Mouse (Mus musculus) midbrain, embryonic 16.5 days (tissue): ENCODE results near the gene Ddx51. TPM values are rescaled to one million over a fixed set of nuclear protein-coding genes. Genes with fewer than 3 reads are reported as not detected.
A peak's percentile ranks its signal among the peaks of the same experiment; 100 is the strongest.

ENCODE experiments used
- ATAC-seq: fragments of 200-750 bp; cut with Nextera tagmentation; 2 replicates; pipeline ENCODE4 v1.8.0; 2017; ENCODE audit warnings: moderate TSS enrichment
- H3K27ac ChIP-seq: fragments of 300-500 bp; sonication (generic); 2 replicates; pipeline ENCODE4 v1.5.1; 2014; ENCODE audit warnings: mild to moderate bottlenecking, low read length, mixed read lengths
- H3K27me3 ChIP-seq: fragments of 300-500 bp; sonication (generic); 2 replicates; pipeline ENCODE4 v1.6.1; 2014; ENCODE audit warnings: low read depth, low read length, mixed read lengths; ENCODE audit not compliant: control insufficient read depth, insufficient read depth
- H3K36me3 ChIP-seq: fragments of 300-500 bp; sonication (generic); 2 replicates; pipeline ENCODE4 v1.6.1; 2014; ENCODE audit warnings: mild to moderate bottlenecking, low read length, moderate library complexity, mixed read lengths; ENCODE audit not compliant: control insufficient read depth, insufficient read depth
- H3K4me1 ChIP-seq: fragments of 300-500 bp; sonication (generic); 2 replicates; pipeline ENCODE4 v1.6.1; 2014; ENCODE audit warnings: mild to moderate bottlenecking, low read length, mixed read lengths; ENCODE audit not compliant: control insufficient read depth, insufficient read depth
- H3K4me2 ChIP-seq: fragments of 300-500 bp; sonication (generic); 2 replicates; pipeline ENCODE4 v1.6.1; 2014; ENCODE audit warnings: mild to moderate bottlenecking, low read length, mixed read lengths
- H3K4me3 ChIP-seq: fragments of 300-500 bp; sonication (generic); 2 replicates; pipeline ENCODE4 v1.5.1; 2014; ENCODE audit warnings: low read depth, mild to moderate bottlenecking, low read length, moderate library complexity, mixed read lengths
- H3K9ac ChIP-seq: fragments of 300-500 bp; sonication (generic); 2 replicates; pipeline ENCODE4 v1.6.1; 2014; ENCODE audit warnings: low read depth, low read length, mixed read lengths
- H3K9me3 ChIP-seq: fragments of 300-500 bp; sonication (generic); replicated peaks from 2 replicates; pipeline ENCODE4 v1.6.1; 2014; ENCODE audit warnings: mild to moderate bottlenecking, low read length, mixed read lengths; ENCODE audit not compliant: control insufficient read depth, poor library complexity, severe bottlenecking
- WGBS: fragments of 180-500 bp; shearing (Covaris S2); extraction: QIAGEN DNeasy Blood & Tissue Kit; methylation state at CpG from one replicate; pipeline ENCODE4 v1.1.7; 2014; 5-methylcytosine and 5-hydroxymethylcytosine counted together
- polyA plus RNA-seq: library from polyadenylated mRNA; unstranded; fragments of >200 nt; fragmentation: Nextera tagmentation; extraction: Ambion mirVana; gene quantifications from 2 replicates; pipeline ENCODE4 v1.2.1, GENCODE M21; 2015

Gene Ddx51
- polyA plus RNA-seq, 1 experiment from 2014 or later: 18.0 TPM

DNA sequence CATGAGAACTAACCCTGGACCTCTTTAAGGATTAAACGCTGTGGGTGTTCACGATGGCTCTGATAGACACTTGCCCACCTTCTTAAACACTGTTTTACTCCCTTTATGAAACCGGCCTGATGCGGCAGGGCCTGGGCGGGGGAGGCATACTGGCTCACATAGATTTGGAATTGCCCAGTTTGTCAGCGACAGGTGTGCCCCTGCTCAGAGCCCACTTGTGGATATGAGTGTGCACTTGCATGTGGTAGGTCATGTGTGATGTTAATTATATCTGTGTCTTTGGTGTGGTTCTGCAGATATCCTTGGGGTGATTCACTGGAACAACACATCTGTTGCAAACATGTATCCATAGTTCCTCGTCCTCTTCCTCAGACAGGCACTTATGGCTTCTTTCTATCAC lies 42.8 kb upstream of the Ddx51 start:
- no peak for ATAC-seq
- H3K4me2 ChIP-seq: no peak overlapping the region
- 90% methylated on average over 7 of the region's 7 CpGs for WGBS
- H3K9me3 ChIP-seq: no peaks in the 10 kb centered on the region
- H3K36me3 ChIP-seq: peaks cover 8% of the 10 kb centered on the region
- H3K4me1 ChIP-seq: no peaks in the 10 kb centered on the region; the same call in 1 of the 2 replicates
- H3K9ac ChIP-seq: no peak overlapping the region
- H3K27ac ChIP-seq: no peak overlapping the region
- H3K4me3 ChIP-seq: no peak overlapping the region
- no peaks in the 10 kb centered on the region for H3K27me3 ChIP-seq

DNA sequence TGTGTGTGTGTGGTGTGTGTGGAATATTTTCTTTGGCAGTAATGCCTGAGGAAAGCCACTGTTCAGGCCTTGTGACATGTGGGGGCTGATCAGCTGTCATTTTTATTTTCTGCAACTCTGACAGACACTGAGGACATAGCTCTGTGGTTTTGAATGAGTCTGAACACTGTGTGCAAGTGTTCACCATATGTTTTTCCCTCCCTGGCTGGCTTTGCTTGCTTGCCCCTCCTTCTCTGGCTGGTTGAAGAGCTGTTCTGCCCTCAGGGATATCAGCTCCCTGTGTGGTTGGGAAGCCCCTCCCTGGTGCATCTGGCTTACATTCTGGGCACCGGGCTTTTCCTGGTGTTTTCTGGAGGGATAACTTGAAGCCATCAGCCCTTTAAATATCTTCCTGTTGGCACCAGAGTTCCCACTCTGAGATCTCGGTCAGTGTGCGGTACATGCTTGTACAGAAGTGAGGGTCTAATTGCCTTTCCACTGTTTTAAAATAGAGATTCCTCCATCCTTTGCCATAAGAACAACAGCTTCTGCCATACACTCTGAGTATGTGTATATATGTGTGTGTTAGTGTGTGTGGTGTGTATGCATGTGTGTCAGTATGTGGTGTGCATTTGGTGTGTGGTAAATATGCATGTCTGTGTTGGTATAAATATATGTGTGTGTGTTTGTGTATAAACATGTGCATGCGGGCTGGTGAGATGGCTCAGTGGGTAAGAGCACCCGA lies 41.7 kb upstream of the Ddx51 start:
- Histone ChIP-seq H3K4me3 (no peak overlapping the region), H3K4me2 (no peak overlapping the region), H3K36me3 (peaks cover 8% of the 10 kb centered on the region), H3K9me3 (no peaks in the 10 kb centered on the region), H3K27ac (no peak overlapping the region), H3K27me3 (no peaks in the 10 kb centered on the region), H3K9ac (no peak overlapping the region), H3K4me1 (no peaks in the 10 kb centered on the region; the same call in 1 of the 2 replicates)
- no peak for ATAC-seq
- 75% methylated on average over 5 of the region's 5 CpGs for WGBS

DNA sequence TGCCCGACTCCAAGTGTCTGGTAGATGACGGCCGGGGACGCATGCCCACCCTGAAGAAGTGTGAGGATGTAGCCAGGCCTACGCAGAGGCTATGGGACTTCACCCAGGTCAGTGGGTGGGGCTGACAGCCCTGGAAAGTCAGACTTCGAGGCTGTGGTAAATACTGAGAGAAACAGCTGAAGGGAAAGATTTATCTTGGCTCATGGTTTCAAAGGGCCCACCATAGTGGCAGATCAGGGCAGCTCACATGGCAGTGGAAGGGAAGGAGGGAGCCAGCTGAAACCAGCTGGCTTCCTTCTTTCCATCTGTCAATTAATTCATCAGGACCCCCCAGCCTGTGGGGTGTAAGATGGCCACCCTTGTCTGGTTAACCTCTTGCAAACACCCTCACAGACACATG lies 34.0 kb upstream of the Ddx51 start:
- no peak overlapping the region for H3K27ac ChIP-seq
- H3K27me3 ChIP-seq: no peaks in the 10 kb centered on the region
- H3K4me3 ChIP-seq: no peak overlapping the region
- 89% methylated on average over 6 of the region's 6 CpGs for WGBS
- no peak overlapping the region for H3K4me2 ChIP-seq
- no peak for ATAC-seq
- H3K36me3 ChIP-seq: peaks cover 16% of the 10 kb centered on the region
- no peak overlapping the region for H3K9ac ChIP-seq
- no peaks in the 10 kb centered on the region for H3K4me1 ChIP-seq
- no peaks in the 10 kb centered on the region for H3K9me3 ChIP-seq

GRCm38 (mm10) chr5:110624319-110624718 lies 28.9 kb upstream of the Ddx51 start:
- no peak overlapping the region for H3K27ac ChIP-seq
- H3K27me3 ChIP-seq: no peaks in the 10 kb centered on the region
- no peak overlapping the region for H3K9ac ChIP-seq
- H3K4me2 ChIP-seq: no peak overlapping the region
- no peak overlapping the region for H3K4me3 ChIP-seq
- 77% methylated on average over 2 of the region's 2 CpGs for WGBS
- no peak for ATAC-seq
- H3K36me3 ChIP-seq: peaks cover 2% of the 10 kb centered on the region
- H3K9me3 ChIP-seq: no peaks in the 10 kb centered on the region
- H3K4me1 ChIP-seq: no peaks in the 10 kb centered on the region

GRCm38 (mm10) chr5:110627351-110627750 lies 25.9 kb upstream of the Ddx51 start:
- H3K27me3 ChIP-seq: no peaks in the 10 kb centered on the region
- 70% methylated on average over 10 of the region's 10 CpGs for WGBS
- ATAC-seq: no peak

GRCm38 (mm10) chr5:110628156-110628555 lies 25.1 kb upstream of the Ddx51 start:
- no peak overlapping the region for H3K27ac ChIP-seq
- H3K4me2 ChIP-seq: no peak overlapping the region
- no peaks in the 10 kb centered on the region for H3K9me3 ChIP-seq
- no peaks in the 10 kb centered on the region for H3K27me3 ChIP-seq
- no peak overlapping the region for H3K4me3 ChIP-seq
- no peaks in the 10 kb centered on the region for H3K36me3 ChIP-seq
- H3K4me1 ChIP-seq: no peaks in the 10 kb centered on the region
- WGBS: 22% methylated on average over 18 of the region's 19 CpGs
- ATAC-seq: no peak
- H3K9ac ChIP-seq: peak overlapping the region; percentile 20; the same call in 1 of the 2 replicates

More at GRCm38 (mm10) chr5:110627351-110627750, 25.9 kb upstream of the Ddx51 start:
- Histone ChIP-seq H3K36me3 (no peaks in the 10 kb centered on the region), H3K4me2 (no peak overlapping the region), H3K9me3 (no peaks in the 10 kb centered on the region), H3K4me3 (no peak overlapping the region), H3K27ac (no peak overlapping the region), H3K4me1 (no peaks in the 10 kb centered on the region), H3K9ac (no peak overlapping the region)

- no peaks in the 10 kb centered on the region; the same call in 1 of the 2 replicates for H3K27me3 ChIP-seq
- H3K27ac ChIP-seq: no peak overlapping the region
- no peaks in the 10 kb centered on the region for H3K9me3 ChIP-seq
- no peak overlapping the region for H3K4me3 ChIP-seq
- no peak overlapping the region for H3K9ac ChIP-seq
- no peak for ATAC-seq
- WGBS: 83% methylated on average over 2 of the region's 2 CpGs
- H3K4me2 ChIP-seq: no peak overlapping the region
- H3K4me1 ChIP-seq: no peaks in the 10 kb centered on the region
- no peaks in the 10 kb centered on the region for H3K36me3 ChIP-seq
Observed at GRCm38 (mm10) chr5:110629525-110630120, 23.6 kb upstream of the Ddx51 start.

DNA sequence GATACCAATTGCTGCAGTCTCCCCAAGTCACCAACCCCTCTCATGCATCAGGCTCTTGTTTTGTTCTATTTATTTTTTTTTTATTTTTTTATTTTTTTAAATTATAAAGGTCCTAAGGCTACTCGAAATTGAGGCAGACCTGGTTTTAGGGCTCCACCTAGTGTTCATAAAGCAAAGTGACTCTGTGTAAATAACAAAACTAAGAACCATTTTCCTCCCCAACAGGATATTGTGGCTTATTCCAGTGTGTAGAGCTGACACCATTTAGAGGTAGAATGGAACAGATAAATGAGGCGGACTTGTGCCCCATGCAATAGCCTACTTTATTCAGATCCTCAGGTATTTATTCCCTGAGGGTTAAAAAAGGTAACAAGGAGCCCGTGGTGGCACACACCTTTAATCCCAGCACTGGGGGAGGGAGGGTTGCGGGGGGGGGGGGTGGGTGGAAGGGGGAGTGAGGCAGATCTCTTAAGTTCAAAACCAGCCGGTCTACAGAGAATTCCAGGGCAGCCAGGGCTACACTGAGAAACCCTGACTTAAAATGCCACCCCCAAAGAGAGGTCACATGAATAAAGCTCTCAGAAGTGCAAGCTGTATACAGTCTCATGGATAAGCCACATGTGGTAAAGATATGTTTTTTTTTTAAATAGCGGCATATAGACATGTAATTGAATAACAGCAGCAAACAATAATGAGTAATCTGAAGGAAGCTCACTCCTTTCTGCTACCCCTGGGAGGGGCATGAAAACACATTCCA lies 17.1 kb upstream of the Ddx51 start:
- ATAC-seq: peak; percentile 56; the same call in 1 of the 2 replicates
- Histone ChIP-seq H3K27ac (no peak overlapping the region), H3K36me3 (no peaks in the 10 kb centered on the region), H3K9ac (no peak overlapping the region), H3K4me1 (no peaks in the 10 kb centered on the region), H3K27me3 (no peaks in the 10 kb centered on the region; the same call in 1 of the 2 replicates), H3K9me3 (no peaks in the 10 kb centered on the region), H3K4me3 (no peak overlapping the region), H3K4me2 (no peak overlapping the region)
- WGBS: 38% methylated on average over 6 of the region's 6 CpGs
